Mouse (Mus musculus) retina, postnatal 7 days (tissue): Measurements from ENCODE around the gene Tbc1d4.

ENCODE experiments used
- DNase-seq: peaks from one replicate; pipeline ENCODE4 v3.0.0-alpha.2; 2012; ENCODE audit warnings: low read depth, low spot score

Gene Tbc1d4

DNA sequence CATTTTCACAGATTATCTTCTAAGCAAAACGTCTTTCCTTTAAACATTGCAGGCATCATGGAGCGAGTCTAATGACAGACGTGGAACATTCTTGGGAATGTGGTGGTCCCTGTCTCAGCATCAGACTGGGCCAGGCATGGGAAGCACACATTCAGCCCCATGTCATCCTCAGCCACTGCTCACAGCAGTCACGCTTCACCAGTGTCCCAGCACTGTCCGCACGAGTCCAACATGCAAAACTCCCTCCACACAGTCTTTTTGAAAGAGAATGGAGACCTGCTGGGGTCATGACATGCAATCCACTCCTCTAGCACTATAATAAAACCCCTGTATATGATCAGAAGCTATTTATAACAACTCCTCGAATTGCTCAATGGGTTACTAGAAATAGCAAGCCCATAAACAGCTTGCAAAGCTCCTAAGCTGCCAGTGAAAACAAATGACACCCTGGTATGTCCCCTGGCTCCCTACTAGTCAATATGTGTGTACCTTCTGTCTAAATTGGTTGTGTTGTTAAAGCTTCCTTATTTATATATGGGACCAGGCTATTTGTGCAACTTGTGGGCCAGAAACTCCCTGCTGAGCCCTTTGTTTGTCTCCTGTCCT, 76.8 kb downstream of the Tbc1d4 start:
- no peak for DNase-seq

- no peak for DNase-seq
These were observed 78.5 kb downstream of the Tbc1d4 start for GRCm38 (mm10) chr14:101530455-101530854.

- DNase-seq = no peak
These were observed 79.8 kb downstream of the Tbc1d4 start for GRCm38 (mm10) chr14:101529194-101529593.

DNA sequence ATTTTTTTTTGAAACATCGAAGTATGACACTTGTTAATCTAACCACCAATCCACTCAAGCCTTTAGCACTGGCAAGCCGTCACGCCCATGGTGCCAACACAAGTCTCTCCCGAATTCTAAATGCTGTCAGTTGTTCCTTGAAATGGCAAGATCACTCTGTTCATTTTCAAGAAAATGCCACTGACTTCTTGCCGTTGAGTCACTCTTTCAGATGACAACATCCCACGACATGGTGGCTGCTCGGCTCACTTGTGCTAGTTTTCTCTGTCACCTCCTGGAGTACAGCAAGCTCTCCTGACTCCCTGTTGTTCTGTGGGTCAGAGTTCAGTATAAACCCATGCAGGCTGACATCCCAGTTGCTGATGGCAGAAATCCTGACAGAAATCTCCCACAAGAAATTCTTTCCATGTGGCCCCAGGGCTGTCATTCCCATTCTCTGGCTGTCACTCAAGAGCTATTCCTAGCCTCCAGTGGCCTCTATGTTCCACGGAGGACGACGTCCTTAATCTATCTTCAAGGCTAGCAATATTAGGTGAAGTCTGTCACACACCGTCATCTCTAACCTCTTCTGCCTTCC, 81.5 kb downstream of the Tbc1d4 start:
- DNase-seq = no peak

DNA sequence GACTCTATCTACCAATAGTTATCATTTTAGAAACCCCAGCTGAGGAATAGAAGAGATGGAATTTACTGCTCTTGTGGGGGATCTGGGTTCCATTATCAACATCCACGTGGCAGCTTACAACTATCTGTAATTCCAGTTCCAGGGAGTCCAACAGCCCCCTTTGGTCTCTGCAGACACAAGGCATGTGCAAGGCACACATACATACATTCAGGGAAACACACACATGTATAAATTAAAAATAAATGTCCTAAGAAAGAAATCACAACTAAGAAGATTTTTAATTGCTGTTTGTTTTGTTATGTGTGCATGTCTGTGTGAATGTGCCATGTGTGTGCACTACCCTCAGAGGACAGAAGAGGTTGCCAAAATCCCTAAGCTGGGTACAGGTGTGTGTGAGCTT, 82.5 kb downstream of the Tbc1d4 start:
- DNase-seq = no peak

- DNase-seq = no peak
These were observed 89.0 kb downstream of the Tbc1d4 start for GRCm38 (mm10) chr14:101519964-101520363.

DNA sequence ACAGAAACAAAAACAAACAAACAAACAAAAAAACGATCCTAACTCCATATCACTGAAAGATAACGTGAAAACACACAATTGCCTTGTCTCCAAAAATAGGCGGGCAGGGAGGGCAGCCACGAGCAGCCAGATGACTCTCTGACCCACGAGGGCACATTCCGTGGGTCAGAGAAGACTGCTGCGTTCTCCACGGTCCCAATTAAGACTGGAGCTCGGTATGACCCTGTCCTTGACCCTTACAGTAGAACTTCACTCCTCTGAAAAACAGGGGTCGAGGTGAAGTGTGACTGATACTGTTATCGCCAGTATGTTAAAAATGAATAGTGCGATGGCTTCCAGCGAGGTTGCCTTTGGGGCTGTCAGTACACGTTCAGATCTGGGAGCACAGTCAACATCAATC, 90.7 kb downstream of the Tbc1d4 start:
- no peak for DNase-seq

- DNase-seq = no peak
These were observed 91.2 kb downstream of the Tbc1d4 start for GRCm38 (mm10) chr14:101517801-101518200.

GRCm38 (mm10) chr14:101517341-101517740, 91.7 kb downstream of the Tbc1d4 start:
- peak; percentile 16 for DNase-seq

DNA sequence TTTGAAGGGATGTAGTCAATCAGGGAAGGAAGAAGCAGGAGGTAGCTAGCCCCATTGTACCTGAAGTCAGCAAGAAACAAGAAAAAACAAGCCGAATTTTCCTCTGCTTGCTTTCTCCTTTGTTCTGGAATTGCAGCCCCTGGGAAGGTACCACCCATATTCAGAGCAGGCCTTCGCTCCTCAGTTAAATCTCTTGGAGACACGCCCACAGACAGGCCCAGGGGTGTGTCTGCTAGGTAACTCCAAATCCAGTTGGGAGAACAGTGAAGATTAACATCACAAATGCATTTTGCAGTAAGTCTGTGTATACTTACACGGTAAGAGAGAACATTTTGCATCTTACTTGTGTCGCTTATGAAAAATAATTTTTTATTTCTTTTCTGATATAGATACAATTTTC, 92.1 kb downstream of the Tbc1d4 start:
- DNase-seq = no peak

- no peak for DNase-seq
These were observed 93.0 kb downstream of the Tbc1d4 start for GRCm38 (mm10) chr14:101516031-101516430.

DNA sequence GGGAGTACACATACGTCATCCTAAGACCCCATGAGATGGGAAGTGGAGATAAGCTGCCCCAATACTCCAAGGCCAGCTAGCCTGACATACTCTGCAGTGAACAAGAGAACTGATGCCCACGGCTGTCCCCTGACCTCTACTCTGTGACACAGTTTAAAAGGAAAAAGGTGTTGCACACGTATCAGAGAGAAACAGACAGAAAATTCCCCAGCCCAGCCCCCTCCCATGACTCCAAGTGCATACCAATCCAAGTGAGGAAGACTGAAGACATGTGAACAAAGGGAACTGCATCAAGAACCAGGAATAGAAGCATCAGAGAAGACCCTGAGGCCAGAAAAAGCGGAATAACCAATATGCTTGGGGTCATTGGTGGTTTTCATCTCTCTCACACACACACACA, 93.7 kb downstream of the Tbc1d4 start:
- DNase-seq = no peak

DNA sequence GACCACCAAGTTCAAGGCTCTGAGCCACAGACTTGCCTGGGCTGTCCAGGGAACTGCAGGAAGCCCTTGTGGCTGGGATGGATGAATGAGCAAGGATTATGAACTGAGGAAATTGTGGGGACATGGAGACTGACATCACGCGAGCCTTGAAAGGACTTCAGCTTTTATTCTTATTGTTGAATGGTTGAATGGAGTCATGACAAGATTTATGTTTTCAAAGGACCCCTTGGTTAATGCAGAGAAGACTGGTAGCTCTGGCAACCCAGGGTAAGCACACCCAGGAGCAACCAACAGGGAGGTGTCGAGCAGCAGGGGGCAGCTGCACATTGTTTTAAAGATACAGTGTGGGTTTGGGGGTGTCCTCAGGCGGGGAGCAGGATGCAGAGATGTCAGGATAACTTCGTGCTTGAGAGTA, 94.4 kb downstream of the Tbc1d4 start:
- DNase-seq = no peak

- DNase-seq = no peak
These were observed 95.8 kb downstream of the Tbc1d4 start for GRCm38 (mm10) chr14:101513163-101513562.

GRCm38 (mm10) chr14:101511410-101511809, 97.6 kb downstream of the Tbc1d4 start:
- no peak for DNase-seq

DNA sequence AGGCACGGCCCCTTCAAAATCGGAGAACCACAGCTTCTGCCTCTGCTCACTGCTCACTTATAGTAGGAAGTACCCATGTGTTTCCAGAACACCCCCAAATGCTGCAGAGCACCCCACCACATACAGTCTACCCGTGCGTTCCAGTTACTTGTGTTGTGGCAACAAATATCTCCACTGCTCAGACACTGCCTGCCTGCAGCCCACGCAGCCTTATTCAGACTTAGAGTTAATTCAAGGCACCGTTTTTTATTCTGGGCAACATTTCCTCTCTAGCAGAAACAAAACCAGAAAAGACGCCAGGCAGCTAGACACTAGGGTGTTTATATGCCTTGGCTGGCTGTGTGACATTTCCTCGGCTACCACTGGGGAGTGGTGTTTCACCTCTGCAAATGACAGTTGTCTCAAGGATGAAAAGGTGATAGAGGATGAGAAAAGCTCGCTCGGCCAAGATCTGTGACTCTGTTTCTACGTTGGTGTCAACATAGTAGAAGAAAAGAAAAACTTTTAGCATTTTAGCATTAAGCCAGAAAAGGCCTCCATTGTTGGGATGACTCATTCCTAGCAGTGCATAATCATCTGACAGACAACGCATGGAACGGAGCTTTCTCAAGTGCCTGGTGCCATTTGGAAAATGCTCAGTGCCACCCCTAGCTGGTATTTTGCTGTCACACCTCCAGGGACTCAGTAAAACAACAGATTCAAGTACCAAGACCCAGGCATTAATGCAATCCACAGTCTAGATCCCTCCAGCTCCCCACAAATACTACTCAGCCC, 98.3 kb downstream of the Tbc1d4 start:
- DNase-seq = no peak

GRCm38 (mm10) chr14:101509759-101510158, 99.2 kb downstream of the Tbc1d4 start:
- no peak for DNase-seq

GRCm38 (mm10) chr14:101507956-101508355, 101.0 kb downstream of the Tbc1d4 start:
- no peak for DNase-seq

GRCm38 (mm10) chr14:101507146-101507545, 101.8 kb downstream of the Tbc1d4 start:
- DNase-seq = no peak

DNA sequence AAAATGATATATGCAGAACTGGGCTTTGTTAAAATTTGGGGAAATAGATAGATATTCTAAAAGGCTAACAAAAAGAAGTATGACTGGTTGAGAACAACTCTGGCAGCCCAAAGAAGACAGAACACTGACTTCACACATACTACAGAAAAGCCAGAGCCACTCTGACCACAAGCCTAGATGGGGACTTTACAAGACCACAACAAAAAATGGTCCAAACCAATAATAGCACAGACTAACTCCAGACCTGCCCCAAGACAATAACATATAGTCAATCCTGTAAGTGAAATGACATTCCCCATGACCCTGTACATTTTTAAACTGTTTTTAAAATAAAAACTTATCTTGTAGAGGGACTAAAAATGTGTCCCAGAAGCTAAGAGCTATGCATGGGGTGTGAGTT, 103.2 kb downstream of the Tbc1d4 start:
- DNase-seq = no peak

GRCm38 (mm10) chr14:101504473-101505200, 104.4 kb downstream of the Tbc1d4 start:
- no peak for DNase-seq
